Mouse (Mus musculus) left cerebral cortex, adult 11 months (tissue): ENCODE data around the gene Exoc3l2.

Experiments
- DNase-seq: peaks from one replicate; pipeline ENCODE4 v3.0.0; 2022; ENCODE audit warnings: low spot score

The Exoc3l2 gene

GRCm38 (mm10) chr7:19523017-19523756 is 60.1 kb downstream of the Exoc3l2 start:
- DNase-seq, result no peak

DNA sequence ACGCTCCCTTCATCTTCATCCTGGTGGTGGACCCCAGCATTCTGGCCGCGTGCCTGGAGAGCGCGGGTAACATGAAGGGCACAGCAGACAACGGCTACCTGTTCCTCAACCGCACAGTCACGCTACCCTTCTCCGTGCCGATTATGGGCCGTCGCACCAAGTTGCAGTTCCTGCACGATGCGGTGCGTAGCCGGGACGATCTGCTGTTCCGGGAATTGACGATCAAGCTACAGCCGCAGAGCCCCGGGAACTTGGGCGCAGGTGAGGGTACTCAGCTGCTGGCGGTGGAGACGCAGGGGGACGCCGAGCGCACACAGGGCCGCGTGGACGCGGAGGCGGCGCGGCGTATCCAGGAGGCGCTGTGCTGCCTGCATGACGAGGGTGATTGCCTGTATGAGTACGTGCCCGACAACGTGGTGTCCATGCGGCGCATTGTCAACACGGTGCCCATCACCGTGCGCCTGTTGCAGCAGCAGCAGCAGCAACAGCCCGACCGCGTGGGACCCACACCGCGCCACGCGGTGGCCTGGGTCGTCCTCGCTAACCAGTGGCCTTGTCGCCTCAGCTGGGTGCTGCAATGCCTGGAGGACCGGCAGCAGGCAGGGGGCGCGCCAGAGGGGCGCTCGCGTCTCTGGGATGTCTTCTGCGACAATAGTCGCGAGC is 60.8 kb downstream of the Exoc3l2 start:
- DNase-seq, result peak; percentile 52

DNA sequence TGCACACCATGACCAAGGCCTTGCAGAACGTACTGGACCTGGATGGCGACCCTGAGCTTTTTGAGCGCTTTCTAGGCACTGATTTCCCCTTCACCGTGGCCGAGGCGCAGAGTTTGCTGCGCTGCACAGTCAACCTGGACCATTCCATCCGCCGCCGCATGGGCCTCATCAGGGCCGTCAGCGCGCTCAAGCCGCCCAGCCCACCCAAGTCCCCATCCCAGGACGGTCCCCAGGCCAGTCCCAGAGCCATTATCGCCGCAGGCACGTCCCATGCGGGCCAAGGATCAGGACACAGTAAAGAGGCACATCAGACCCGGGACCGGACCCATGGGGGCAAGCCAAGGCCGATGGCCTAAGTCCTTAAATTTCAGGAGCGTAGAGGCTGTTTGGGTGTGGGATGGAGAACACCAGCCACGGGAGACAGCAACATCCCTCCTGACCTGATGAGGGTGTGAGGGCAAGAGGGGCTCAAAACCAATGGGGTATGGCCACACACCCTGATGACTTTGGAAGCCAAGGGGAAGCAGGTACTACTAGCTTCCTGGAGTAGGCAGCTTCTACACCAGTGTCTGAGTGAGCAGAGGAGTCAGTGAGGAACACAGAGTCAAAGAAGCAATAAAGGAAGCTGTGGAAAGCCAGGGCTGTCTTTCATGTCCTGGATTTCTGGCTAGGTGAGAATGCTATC is 61.4 kb downstream of the Exoc3l2 start:
- no peak for DNase-seq

DNA sequence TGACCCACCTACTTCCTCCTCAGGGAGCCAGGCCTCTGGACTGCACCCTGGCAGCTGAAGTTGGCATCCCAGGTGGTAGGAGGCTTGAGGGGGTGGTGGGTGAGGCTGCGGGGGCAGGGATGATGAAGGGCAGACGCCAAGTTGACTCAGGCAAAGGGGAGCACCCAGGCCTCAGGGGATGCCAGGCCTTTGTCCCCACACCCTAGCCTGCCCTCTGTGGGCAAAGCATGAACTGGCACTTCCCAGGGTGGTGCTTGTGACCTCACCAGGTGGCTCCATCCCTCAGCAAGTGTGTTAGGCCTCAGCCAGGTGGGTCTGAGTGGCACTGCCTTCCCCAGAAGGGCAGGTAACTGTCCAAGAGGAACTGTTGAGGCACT is 62.0 kb downstream of the Exoc3l2 start:
- no peak for DNase-seq

DNA sequence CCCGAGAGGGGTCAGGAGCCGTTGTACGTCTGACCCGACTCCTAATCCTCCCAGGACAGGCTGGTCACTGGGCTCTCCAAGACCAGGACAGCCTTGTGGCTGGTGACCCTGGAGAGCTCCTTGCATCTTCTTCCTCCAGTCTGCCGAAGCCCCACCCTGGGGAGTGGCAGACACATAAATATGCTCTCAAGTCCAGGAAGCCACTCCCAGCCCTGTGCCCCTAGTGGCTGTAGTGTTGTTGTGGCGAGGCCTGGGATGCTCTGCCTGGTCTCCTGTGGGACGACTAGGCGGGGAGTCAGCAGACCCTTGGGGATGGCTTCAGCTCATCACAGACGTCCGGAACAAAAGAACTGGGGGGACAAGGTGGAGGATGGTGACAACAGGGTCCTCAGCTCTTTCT is 67.9 kb downstream of the Exoc3l2 start:
- no peak for DNase-seq

DNA sequence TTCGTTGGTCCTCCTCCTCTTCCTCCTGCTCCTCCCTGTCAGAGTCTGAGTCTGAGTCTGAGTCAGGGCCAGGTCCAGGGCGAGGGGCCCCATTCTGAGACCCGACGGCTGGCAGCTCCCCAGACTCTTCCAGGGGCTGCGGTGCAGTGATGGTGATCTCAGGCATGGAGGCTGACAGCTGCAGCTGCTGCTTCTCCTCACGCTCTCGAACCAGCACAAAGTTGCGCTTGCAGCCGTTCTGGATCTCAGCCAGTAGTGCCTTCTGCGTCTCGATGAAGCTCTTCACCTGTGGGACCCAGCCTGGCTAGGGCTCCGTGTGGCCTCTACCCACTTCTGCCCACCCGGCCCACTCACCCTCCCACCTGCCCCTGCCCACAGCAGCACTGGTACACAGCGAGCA is 69.1 kb downstream of the Exoc3l2 start:
- no peak for DNase-seq

- DNase-seq, result no peak
Measured at GRCm38 (mm10) chr7:19534676-19535075, 71.5 kb downstream of the Exoc3l2 start.

GRCm38 (mm10) chr7:19540771-19541566 is 77.8 kb downstream of the Exoc3l2 start:
- no peak for DNase-seq

DNA sequence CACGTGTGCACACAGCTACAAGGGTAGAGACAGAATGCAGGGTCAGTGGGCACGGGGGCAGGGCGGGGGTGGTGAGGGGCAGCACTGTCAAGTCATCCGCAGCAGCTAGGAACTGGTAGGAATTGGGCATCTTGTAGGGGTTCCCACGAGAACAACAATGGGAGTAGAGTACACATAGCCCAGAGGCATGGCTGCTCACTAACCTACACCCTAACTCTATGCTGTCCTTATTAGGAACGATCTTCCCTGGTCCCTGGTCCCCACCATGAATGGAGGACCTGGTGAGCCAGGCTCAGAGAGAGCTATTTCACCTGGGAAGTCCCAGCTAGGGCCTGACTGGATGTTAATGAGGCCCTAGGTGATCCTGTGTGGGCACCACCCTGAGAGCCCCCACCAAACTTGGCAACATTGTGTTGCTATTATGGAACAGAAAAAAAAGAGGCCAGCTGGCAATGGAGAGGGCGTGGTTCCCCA is 78.6 kb downstream of the Exoc3l2 start:
- DNase-seq, result no peak

DNA sequence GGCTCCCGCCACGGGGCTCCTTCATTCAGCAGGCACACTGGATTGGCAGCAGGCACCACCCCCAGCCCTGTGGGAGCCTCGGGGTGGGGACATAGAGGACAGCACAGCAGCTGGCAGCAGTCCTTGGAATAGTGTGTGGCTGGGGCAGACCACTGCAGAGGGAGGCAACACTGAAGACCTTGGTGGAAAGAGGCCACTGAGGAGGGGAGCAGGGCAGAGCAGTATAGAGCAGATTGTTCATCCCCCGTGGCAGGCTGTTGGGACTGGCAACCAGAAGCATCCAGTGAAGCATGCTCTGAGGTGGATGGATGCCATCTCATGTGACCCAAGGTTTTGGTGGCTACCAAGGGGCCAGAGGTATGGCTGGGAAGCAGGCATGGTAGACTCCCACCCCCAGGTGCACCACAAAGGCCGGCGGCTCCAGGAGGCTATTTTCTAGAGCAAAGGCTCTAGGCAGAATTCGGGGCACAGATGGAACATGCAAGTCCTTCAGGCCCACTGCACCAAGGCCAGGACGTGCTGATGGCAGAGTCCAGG is 79.1 kb downstream of the Exoc3l2 start:
- no peak for DNase-seq

GRCm38 (mm10) chr7:19543584-19543983 is 80.5 kb downstream of the Exoc3l2 start:
- DNase-seq, result no peak

- no peak for DNase-seq
Measured at GRCm38 (mm10) chr7:19546007-19546406, 82.9 kb downstream of the Exoc3l2 start.
